Mouse (Mus musculus) liver, embryonic 15.5 days (tissue): ENCODE data around the gene Nap1l1. TPM values are rescaled to one million over a fixed set of nuclear protein-coding genes. Genes with fewer than 3 reads are reported as not detected.

Experiments used
- ATAC-seq: fragments of 200-750 bp; cut with Nextera tagmentation; 2 replicates; pipeline ENCODE4 v1.8.0; 2017; ENCODE audit warnings: moderate number of reproducible peaks, mild to moderate bottlenecking, moderate library complexity; ENCODE audit not compliant: insufficient read depth
- H3K27ac ChIP-seq: fragments of 300-500 bp; sonication (generic); replicated peaks from 2 replicates; pipeline ENCODE4 v1.5.1; 2015; ENCODE audit warnings: mild to moderate bottlenecking, inconsistent platforms
- H3K27me3 ChIP-seq: fragments of 300-500 bp; sonication (generic); 2 replicates; pipeline ENCODE4 v1.6.1; 2015; ENCODE audit warnings: mild to moderate bottlenecking, inconsistent platforms
- H3K36me3 ChIP-seq: fragments of 300-500 bp; sonication (generic); replicated peaks from 2 replicates; pipeline ENCODE4 v1.6.1; 2015; ENCODE audit warnings: moderate library complexity, mild to moderate bottlenecking, inconsistent platforms
- H3K4me1 ChIP-seq: fragments of 300-500 bp; sonication (generic); replicated peaks from 2 replicates; pipeline ENCODE4 v1.6.1; 2015; ENCODE audit warnings: inconsistent platforms
- H3K4me2 ChIP-seq: fragments of 300-500 bp; sonication (generic); 2 replicates; pipeline ENCODE4 v1.6.1; 2015; ENCODE audit warnings: moderate library complexity, mild to moderate bottlenecking, inconsistent platforms
- H3K4me3 ChIP-seq: fragments of 300-500 bp; sonication (generic); replicated peaks from 2 replicates; pipeline ENCODE4 v1.5.1; 2015; ENCODE audit warnings: mild to moderate bottlenecking, inconsistent platforms
- H3K9ac ChIP-seq: fragments of 300-500 bp; sonication (generic); 2 replicates; pipeline ENCODE4 v1.6.1; 2015; ENCODE audit warnings: moderate library complexity, mild to moderate bottlenecking, inconsistent platforms
- H3K9me3 ChIP-seq: fragments of 300-500 bp; sonication (generic); replicated peaks from 2 replicates; pipeline ENCODE4 v1.6.1; 2016; ENCODE audit warnings: inconsistent platforms
- WGBS: fragments of 180-500 bp; shearing (Covaris S2); methylation state at CpG from one replicate; pipeline ENCODE4 v1.1.7; 2015; ENCODE audit warnings: mixed read lengths; ENCODE audit not compliant: insufficient replicate concordance; 5-methylcytosine and 5-hydroxymethylcytosine counted together
- polyA plus RNA-seq: library from polyadenylated mRNA; unstranded; fragments of >200 nt; fragmentation: Nextera tagmentation; extraction: Ambion mirVana; gene quantifications from 2 replicates; pipeline ENCODE4 v1.2.1, GENCODE M21; 2015

The Nap1l1 gene
- polyA plus RNA-seq, 1 experiment from 2014 or later = 83.5 TPM

DNA sequence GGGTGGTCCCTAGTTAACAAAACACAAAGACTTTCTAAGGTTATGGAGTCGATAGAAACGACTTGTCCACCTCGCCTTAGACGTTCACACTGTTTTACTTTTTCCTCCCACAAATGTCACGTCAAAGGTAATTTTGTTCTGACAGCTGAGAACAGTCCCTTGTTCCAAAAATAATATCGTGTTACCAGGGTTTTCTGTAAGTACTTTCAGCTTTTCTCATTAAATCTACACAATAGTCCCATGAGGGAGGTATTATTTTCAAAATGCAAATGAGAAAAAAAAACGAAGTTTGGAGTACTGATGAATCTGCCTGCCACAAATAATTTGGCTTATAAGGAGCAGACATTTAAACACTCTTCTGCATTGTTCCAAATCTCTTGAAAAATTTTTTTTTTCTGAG, 14.9 kb upstream of the Nap1l1 start:
- Histone ChIP-seq H3K36me3 (no peaks in the 10 kb centered on the region), H3K9ac (no peak overlapping the region), H3K27me3 (no peaks in the 10 kb centered on the region), H3K4me2 (no peak overlapping the region), H3K27ac (no peak overlapping the region), H3K9me3 (no peaks in the 10 kb centered on the region), H3K4me3 (no peak overlapping the region), H3K4me1 (no peaks in the 10 kb centered on the region; the same call in 1 of the 2 replicates)
- no peak for ATAC-seq
- WGBS = 67% methylated on average over 7 of the region's 7 CpGs

- Histone ChIP-seq H3K27ac (no peak overlapping the region), H3K9me3 (no peaks in the 10 kb centered on the region), H3K36me3 (no peaks in the 10 kb centered on the region), H3K4me2 (no peak overlapping the region), H3K27me3 (no peaks in the 10 kb centered on the region), H3K9ac (no peak overlapping the region), H3K4me1 (no peaks in the 10 kb centered on the region; the same call in 1 of the 2 replicates), H3K4me3 (no peak overlapping the region)
- WGBS = 70% methylated on average over 9 of the region's 9 CpGs
- no peak for ATAC-seq
These were observed 14.0 kb upstream of the Nap1l1 start for GRCm38 (mm10) chr10:111459040-111459439.

- ATAC-seq = no peak
- Histone ChIP-seq H3K27me3 (no peaks in the 10 kb centered on the region), H3K27ac (no peak overlapping the region), H3K4me3 (no peak overlapping the region), H3K4me1 (no peaks in the 10 kb centered on the region; the same call in 1 of the 2 replicates), H3K4me2 (no peak overlapping the region), H3K9ac (no peak overlapping the region), H3K9me3 (no peaks in the 10 kb centered on the region), H3K36me3 (no peaks in the 10 kb centered on the region)
- WGBS = 46% methylated on average over 3 of the region's 3 CpGs
These were observed 13.1 kb upstream of the Nap1l1 start for GRCm38 (mm10) chr10:111459874-111460273.

DNA sequence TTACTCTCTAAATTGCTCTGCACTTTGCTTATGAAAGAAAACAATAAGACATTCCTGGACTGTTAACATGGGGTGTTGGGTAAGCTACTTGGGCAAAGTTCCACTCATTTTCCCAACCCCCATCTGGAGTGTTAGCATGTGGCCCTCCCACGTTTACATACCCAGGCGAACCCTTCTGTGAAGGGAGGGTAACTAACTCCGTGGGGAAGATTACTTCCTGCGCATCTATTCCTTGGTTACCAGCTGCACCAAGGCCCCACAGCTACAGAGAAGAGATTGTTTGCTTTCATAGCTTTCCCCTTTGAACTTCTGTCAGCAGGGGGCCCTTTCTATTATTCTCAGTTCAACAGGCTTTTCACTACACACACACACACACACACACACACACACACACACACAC, 12.6 kb upstream of the Nap1l1 start:
- ATAC-seq = no peak
- Histone ChIP-seq H3K4me2 (no peak overlapping the region), H3K27me3 (no peaks in the 10 kb centered on the region), H3K36me3 (no peaks in the 10 kb centered on the region), H3K4me1 (peaks cover 2% of the 10 kb centered on the region; the same call in 1 of the 2 replicates), H3K9me3 (no peaks in the 10 kb centered on the region), H3K27ac (no peak overlapping the region), H3K9ac (no peak overlapping the region), H3K4me3 (no peak overlapping the region)
- WGBS = 41% methylated on average over 4 of the region's 4 CpGs

- no peak overlapping the region for H3K27ac ChIP-seq
- no peak overlapping the region for H3K4me2 ChIP-seq
- H3K27me3 ChIP-seq = no peaks in the 10 kb centered on the region
- H3K9me3 ChIP-seq = no peaks in the 10 kb centered on the region
- no peak overlapping the region for H3K9ac ChIP-seq
- peaks cover 4% of the 10 kb centered on the region; the same call in 1 of the 2 replicates for H3K4me1 ChIP-seq
- H3K4me3 ChIP-seq = no peak overlapping the region
- WGBS = 37% methylated on average over 1 of the region's 1 CpGs
- no peak for ATAC-seq
- H3K36me3 ChIP-seq = no peaks in the 10 kb centered on the region
These were observed 8.2 kb upstream of the Nap1l1 start for GRCm38 (mm10) chr10:111464833-111465232.

DNA sequence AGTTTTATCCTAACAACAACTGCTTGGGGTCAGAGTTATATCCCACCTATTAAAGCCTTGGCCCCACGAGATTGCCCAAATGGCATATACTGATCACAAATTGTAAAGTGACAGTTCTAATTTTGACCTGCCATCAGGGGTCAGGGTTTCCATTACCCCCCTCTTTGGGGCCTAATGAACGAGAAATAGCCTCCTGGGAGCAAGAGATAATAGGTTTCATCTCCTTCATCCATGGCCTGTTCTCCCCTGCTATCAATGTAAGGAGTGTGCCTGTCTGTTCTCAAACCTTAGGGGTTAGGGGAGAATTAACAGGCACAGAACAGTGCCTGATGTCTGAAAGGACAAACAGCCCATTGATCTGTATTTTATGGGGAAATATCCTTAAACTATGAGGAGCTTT, 7.6 kb upstream of the Nap1l1 start:
- ATAC-seq = peak; percentile 40; the same call in 1 of the 2 replicates
- Histone ChIP-seq H3K27me3 (no peaks in the 10 kb centered on the region), H3K4me1 (peaks cover 4% of the 10 kb centered on the region; the same call in 1 of the 2 replicates), H3K4me3 (no peak overlapping the region), H3K4me2 (no peak overlapping the region), H3K9ac (no peak overlapping the region), H3K27ac (no peak overlapping the region), H3K36me3 (no peaks in the 10 kb centered on the region), H3K9me3 (no peaks in the 10 kb centered on the region)
- WGBS = 30% methylated on average over 2 of the region's 2 CpGs

DNA sequence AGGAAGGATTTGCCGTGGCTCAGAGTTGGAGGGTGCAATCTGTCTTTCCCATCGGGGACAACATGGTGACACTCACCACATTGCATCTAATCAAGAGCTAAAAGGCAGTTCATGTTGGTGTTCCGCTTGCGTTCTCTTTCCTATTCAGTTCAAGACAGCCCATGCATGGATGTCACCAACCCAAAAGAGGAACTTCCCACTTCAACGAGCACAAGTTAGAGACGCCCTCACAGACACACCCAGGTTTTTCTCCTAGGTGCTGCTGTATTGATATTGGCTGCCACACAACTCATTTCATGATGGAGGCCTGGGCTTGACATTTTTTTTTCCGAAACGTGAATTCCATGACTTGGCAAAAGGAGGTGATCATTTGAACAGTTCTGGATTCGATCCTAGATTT, 1.9 kb upstream of the Nap1l1 start:
- H3K36me3 ChIP-seq = peaks cover 5% of the 10 kb centered on the region; the same call in 1 of the 2 replicates
- H3K27me3 ChIP-seq = 0 out of 2 replicates have a peak, but pooled peaks cover 5% of the 10 kb centered on the region
- H3K9me3 ChIP-seq = no peaks in the 10 kb centered on the region
- H3K4me1 ChIP-seq = peaks cover 34% of the 10 kb centered on the region
- no peak overlapping the region for H3K4me3 ChIP-seq
- no peak overlapping the region for H3K9ac ChIP-seq
- ATAC-seq = no peak
- no peak overlapping the region for H3K27ac ChIP-seq
- 30% methylated on average over 9 of the region's 9 CpGs for WGBS
- H3K4me2 ChIP-seq = no peak overlapping the region

DNA sequence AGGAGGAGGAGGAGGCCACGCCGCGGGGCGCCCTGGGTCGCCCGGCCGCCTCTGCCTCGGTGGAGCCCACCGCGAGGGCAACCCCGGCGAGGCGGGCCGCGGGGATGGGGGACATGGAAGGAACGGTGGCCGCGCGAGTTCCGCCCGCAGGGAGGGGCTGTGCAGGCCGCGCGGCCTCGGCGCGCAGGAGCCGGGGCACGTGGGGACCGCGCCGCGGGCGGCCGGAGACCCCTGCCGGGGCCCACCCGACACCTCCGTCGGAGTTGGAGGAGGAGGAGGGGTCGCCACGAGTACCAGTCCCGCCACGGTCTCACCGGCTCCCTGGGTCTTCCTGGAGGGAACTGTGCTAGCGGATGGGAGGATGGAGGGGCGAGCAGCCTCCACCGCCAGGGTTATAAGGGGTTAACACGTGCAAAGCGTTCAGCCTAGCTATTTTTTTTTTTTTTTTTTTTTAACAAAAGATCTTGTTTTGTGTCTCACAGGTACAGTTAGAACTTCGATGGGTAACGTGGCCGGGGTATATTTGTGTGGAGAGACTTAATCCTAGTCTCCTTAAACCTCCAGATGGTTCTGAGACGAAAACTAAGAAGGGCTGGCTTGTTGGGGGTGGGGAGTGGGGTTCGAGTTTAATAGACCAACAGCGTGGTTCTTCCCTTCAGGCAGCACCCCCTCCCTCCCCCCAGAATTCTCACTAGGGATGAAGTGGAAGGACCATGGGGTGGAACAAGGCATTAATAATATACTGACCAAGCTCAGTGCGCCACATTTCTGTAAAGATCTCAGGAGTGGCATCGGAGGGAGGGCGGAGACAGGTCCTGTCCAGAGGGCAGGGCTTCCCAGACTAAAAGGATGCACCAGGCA, 718 bp downstream of the Nap1l1 start:
- H3K4me3 ChIP-seq = peak overlapping the region; percentile 94
- ATAC-seq = peak; percentile 73
- peak overlapping the region; percentile 95 for H3K9ac ChIP-seq
- H3K9me3 ChIP-seq = no peaks in the 10 kb centered on the region
- H3K4me2 ChIP-seq = peak overlapping the region; percentile 94
- WGBS = under 1% methylated on average over 51 of the region's 58 CpGs
- H3K27ac ChIP-seq = peak overlapping the region; percentile 85
- peaks cover 54% of the 10 kb centered on the region for H3K4me1 ChIP-seq
- H3K36me3 ChIP-seq = peaks cover 5% of the 10 kb centered on the region; the same call in 1 of the 2 replicates
- 0 out of 2 replicates have a peak, but pooled peaks cover 5% of the 10 kb centered on the region for H3K27me3 ChIP-seq

- no peak for ATAC-seq
- peaks cover 65% of the 10 kb centered on the region for H3K4me1 ChIP-seq
- H3K4me2 ChIP-seq = 0 out of 2 replicates have a peak overlapping the region, but pooled peaks have one; percentile 4
- no peak overlapping the region for H3K9ac ChIP-seq
- peaks cover 18% of the 10 kb centered on the region for H3K36me3 ChIP-seq
- H3K9me3 ChIP-seq = no peaks in the 10 kb centered on the region
- no peak overlapping the region for H3K27ac ChIP-seq
- 72% methylated on average over 4 of the region's 4 CpGs for WGBS
- no peak overlapping the region for H3K4me3 ChIP-seq
- no peaks in the 10 kb centered on the region for H3K27me3 ChIP-seq
These were observed 3.3 kb downstream of the Nap1l1 start for GRCm38 (mm10) chr10:111476301-111476700.

- Histone ChIP-seq H3K9me3 (no peaks in the 10 kb centered on the region), H3K9ac (no peak overlapping the region), H3K27ac (no peak overlapping the region), H3K4me1 (peaks cover 70% of the 10 kb centered on the region), H3K4me2 (peak overlapping the region; percentile 4; the same call in 1 of the 2 replicates), H3K27me3 (no peaks in the 10 kb centered on the region), H3K36me3 (peaks cover 25% of the 10 kb centered on the region), H3K4me3 (no peak overlapping the region)
- no peak for ATAC-seq
- 57% methylated on average over 6 of the region's 6 CpGs for WGBS
These were observed 4.0 kb downstream of the Nap1l1 start for GRCm38 (mm10) chr10:111476989-111477510.

DNA sequence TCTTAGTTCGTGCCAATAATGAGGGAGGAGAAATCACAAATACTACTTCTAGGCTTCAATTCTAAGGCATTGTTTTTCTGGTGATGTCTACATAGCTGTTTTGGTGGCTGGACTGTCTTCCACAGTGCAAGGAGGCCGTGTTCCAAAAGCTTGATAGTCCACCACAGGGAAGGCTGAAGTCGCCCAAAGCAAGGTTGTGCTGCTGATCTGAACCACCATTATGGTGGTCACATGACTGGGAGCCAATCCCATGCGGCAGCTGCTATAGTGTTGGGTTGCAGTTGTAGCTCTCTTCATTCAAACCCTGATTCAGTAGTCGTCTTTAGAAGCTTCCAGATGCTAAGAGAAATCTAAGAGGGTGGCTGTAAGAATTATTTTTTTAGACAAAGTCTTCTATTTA, 6.6 kb downstream of the Nap1l1 start:
- H3K9me3 ChIP-seq = no peaks in the 10 kb centered on the region
- WGBS = 69% methylated on average over 5 of the region's 5 CpGs
- no peak overlapping the region for H3K27ac ChIP-seq
- peaks cover 47% of the 10 kb centered on the region for H3K36me3 ChIP-seq
- H3K4me2 ChIP-seq = no peak overlapping the region
- no peak overlapping the region for H3K9ac ChIP-seq
- peaks cover 61% of the 10 kb centered on the region for H3K4me1 ChIP-seq
- no peak overlapping the region for H3K4me3 ChIP-seq
- ATAC-seq = no peak
- no peaks in the 10 kb centered on the region for H3K27me3 ChIP-seq
